In genomic region chr2:113607806-113608205, GRCm38 (mm10) we compare ENCODE assay signal across 16 mouse cellular contexts.
DNase-seq lines count a peak whose midpoint lies in the region; ATAC-seq and TF ChIP-seq lines count a peak whose summit lies in the region.
"Had no signal": no experiment of that assay in that cellular context is flagged by ENCODE, and none has a peak within 500 bp of the region (broad histone marks: within the 10 kb centered on the region; RNA-seq: fewer than 3 reads in every experiment).

No protein-coding gene starts in this region.

- no peak overlapping the region for H3K4me2 ChIP-seq in forebrain, embryonic 11.5 days (ENCODE audit: low read depth, low read length, severe bottlenecking)
- H3K4me2 ChIP-seq in forebrain, postnatal 0 days (ENCODE audit: low read depth), result no peak overlapping the region
- H3K4me2 ChIP-seq in kidney, embryonic 15.5 days, result no peak overlapping the region
- no peak overlapping the region for H3K4me2 ChIP-seq in kidney, embryonic 14.5 days (replicated peaks; ENCODE audit: low read depth, low read length)
- no peak overlapping the region for H3K4me2 ChIP-seq in lung, postnatal 0 days (replicated peaks; ENCODE audit: low read depth, low read length)
- H3K4me2 ChIP-seq: embryonic facial prominence, embryonic 12.5 days; heart, embryonic 15.5 days; hindbrain, embryonic 15.5 days; limb, embryonic 13.5 days had no signal

- ATAC-seq in forebrain, embryonic 11.5 days (replicated peaks; ENCODE audit: low FRiP score), result peak; percentile 33; the same call in 1 of the 2 replicates
- no peak for ATAC-seq in forebrain, postnatal 0 days
- peak; percentile 52; the same call in 1 of the 2 replicates for ATAC-seq in kidney, embryonic 15.5 days (replicated peaks; ENCODE audit: low FRiP score)
- ATAC-seq in kidney, embryonic 14.5 days (ENCODE audit: low FRiP score, low TSS enrichment), result no peak
- ATAC-seq in lung, postnatal 0 days, result no peak
- ATAC-seq: liver, postnatal 0 days; Patski had no signal

- H3K4me3 ChIP-seq in forebrain, embryonic 11.5 days (ENCODE audit: low read depth, low read length), result no peak overlapping the region
- no peak overlapping the region for H3K4me3 ChIP-seq in forebrain, postnatal 0 days (ENCODE audit: low read depth, low read length)
- H3K4me3 ChIP-seq in kidney, embryonic 15.5 days (replicated peaks), result no peak overlapping the region
- H3K4me3 ChIP-seq in kidney, embryonic 14.5 days (ENCODE audit: low read length), result no peak overlapping the region
- no peak overlapping the region for H3K4me3 ChIP-seq in lung, postnatal 0 days (ENCODE audit: low read depth, low read length)
- H3K4me3 ChIP-seq: embryonic facial prominence, embryonic 12.5 days; heart, embryonic 15.5 days; hindbrain, embryonic 15.5 days; limb, embryonic 13.5 days had no signal

- no peaks in the 10 kb centered on the region for H3K27me3 ChIP-seq in forebrain, embryonic 11.5 days (ENCODE audit: control insufficient read depth, insufficient read depth, low read length)
- no peaks in the 10 kb centered on the region for H3K27me3 ChIP-seq in forebrain, postnatal 0 days (ENCODE audit: insufficient read depth, low read length)
- H3K27me3 ChIP-seq in kidney, embryonic 15.5 days, result no peaks in the 10 kb centered on the region
- H3K27me3 ChIP-seq in kidney, embryonic 14.5 days (ENCODE audit: control insufficient read depth, insufficient read depth, low read length), result no peaks in the 10 kb centered on the region
- no peaks in the 10 kb centered on the region for H3K27me3 ChIP-seq in lung, postnatal 0 days (replicated peaks; ENCODE audit: insufficient read depth, low read length)
- H3K27me3 ChIP-seq: embryonic facial prominence, embryonic 12.5 days; heart, embryonic 15.5 days; hindbrain, embryonic 15.5 days; limb, embryonic 13.5 days; Patski had no signal

- H3K4me1 ChIP-seq in forebrain, embryonic 11.5 days (replicated peaks; ENCODE audit: control insufficient read depth, insufficient read depth, low read length), result no peaks in the 10 kb centered on the region
- H3K4me1 ChIP-seq in forebrain, postnatal 0 days (ENCODE audit: insufficient read depth), result no peaks in the 10 kb centered on the region
- 0 out of 2 replicates have a peak, but pooled peaks cover 2% of the 10 kb centered on the region for H3K4me1 ChIP-seq in kidney, embryonic 15.5 days
- no peaks in the 10 kb centered on the region for H3K4me1 ChIP-seq in kidney, embryonic 14.5 days (ENCODE audit: control insufficient read depth, insufficient read depth, low read length)
- no peaks in the 10 kb centered on the region for H3K4me1 ChIP-seq in lung, postnatal 0 days (ENCODE audit: insufficient read depth, low read depth, low read length)
- H3K4me1 ChIP-seq: embryonic facial prominence, embryonic 12.5 days; heart, embryonic 15.5 days; hindbrain, embryonic 15.5 days had no signal

- H3K9me3 ChIP-seq in forebrain, embryonic 11.5 days (ENCODE audit: control insufficient read depth, low read length), result no peaks in the 10 kb centered on the region
- H3K9me3 ChIP-seq in forebrain, postnatal 0 days (ENCODE audit: low read length), result no peaks in the 10 kb centered on the region
- no peaks in the 10 kb centered on the region for H3K9me3 ChIP-seq in kidney, embryonic 15.5 days (replicated peaks)
- no peaks in the 10 kb centered on the region for H3K9me3 ChIP-seq in kidney, embryonic 14.5 days (ENCODE audit: control insufficient read depth, low read length)
- H3K9me3 ChIP-seq in lung, postnatal 0 days (ENCODE audit: low read length), result no peaks in the 10 kb centered on the region
- H3K9me3 ChIP-seq: embryonic facial prominence, embryonic 12.5 days; heart, embryonic 15.5 days; hindbrain, embryonic 15.5 days; limb, embryonic 13.5 days had no signal

- no peak overlapping the region for H3K9ac ChIP-seq in forebrain, embryonic 11.5 days (ENCODE audit: low read length)
- H3K9ac ChIP-seq in forebrain, postnatal 0 days, result no peak overlapping the region
- no peak overlapping the region for H3K9ac ChIP-seq in kidney, embryonic 15.5 days
- no peak overlapping the region for H3K9ac ChIP-seq in kidney, embryonic 14.5 days (ENCODE audit: low read depth, low read length)
- no peak overlapping the region for H3K9ac ChIP-seq in lung, postnatal 0 days (replicated peaks; ENCODE audit: low read depth)
- H3K9ac ChIP-seq: embryonic facial prominence, embryonic 12.5 days; heart, embryonic 15.5 days; hindbrain, embryonic 15.5 days; limb, embryonic 13.5 days; liver, postnatal 0 days had no signal

- TF ChIP-seq CTCF in forebrain, postnatal 0 days (IDR thresholded peaks at IDR 0.05; ENCODE audit: low read depth), result no peak
- TF ChIP-seq CTCF in lung, postnatal 0 days (IDR thresholded peaks at IDR 0.05), result no peak

- DNase-seq in forebrain, embryonic 11.5 days (ENCODE audit: low spot score), result no peak
- no peak for DNase-seq in forebrain, postnatal 0 days
- peak; percentile 29 for DNase-seq in lung, postnatal 0 days (ENCODE audit: low spot score)
- no peak for DNase-seq in lung, postnatal 36 days
- peak; percentile 59 for DNase-seq in retina, embryonic 14.5 days (ENCODE audit: low spot score)
- DNase-seq in embryo, embryonic 9.5 days (ENCODE audit: extremely low spot score), result no peak
- DNase-seq: cerebellum, postnatal 25 days; liver, postnatal 0 days; thymus, postnatal 25 days had no signal

- no peak overlapping the region for H3K27ac ChIP-seq in forebrain, embryonic 11.5 days (ENCODE audit: low read depth, low read length)
- H3K27ac ChIP-seq in forebrain, postnatal 0 days (ENCODE audit: low read depth, low read length), result no peak overlapping the region
- H3K27ac ChIP-seq in kidney, embryonic 15.5 days, result no peak overlapping the region
- H3K27ac ChIP-seq in kidney, embryonic 14.5 days (ENCODE audit: low read depth, low read length), result no peak overlapping the region
- H3K27ac ChIP-seq in lung, postnatal 0 days (ENCODE audit: low read length), result no peak overlapping the region
- H3K27ac ChIP-seq: embryonic facial prominence, embryonic 12.5 days; heart, embryonic 15.5 days; hindbrain, embryonic 15.5 days; limb, embryonic 13.5 days had no signal

- WGBS in forebrain, embryonic 11.5 days, result 84% methylated on average over 1 of the region's 1 CpGs
- 70% methylated on average over 1 of the region's 1 CpGs for WGBS in forebrain, postnatal 0 days
- WGBS in kidney, embryonic 15.5 days, result 60% methylated on average over 1 of the region's 1 CpGs
- 64% methylated on average over 1 of the region's 1 CpGs for WGBS in kidney, embryonic 14.5 days
- WGBS in lung, postnatal 0 days, result 57% methylated on average over 1 of the region's 1 CpGs

- H3K36me3 ChIP-seq in forebrain, embryonic 11.5 days (ENCODE audit: control insufficient read depth, insufficient read depth, low read length), result no peaks in the 10 kb centered on the region
- H3K36me3 ChIP-seq in forebrain, postnatal 0 days (ENCODE audit: insufficient read depth), result no peaks in the 10 kb centered on the region
- no peaks in the 10 kb centered on the region for H3K36me3 ChIP-seq in kidney, embryonic 15.5 days
- no peaks in the 10 kb centered on the region for H3K36me3 ChIP-seq in kidney, embryonic 14.5 days (ENCODE audit: control insufficient read depth, insufficient read depth, low read length)
- H3K36me3 ChIP-seq in lung, postnatal 0 days (ENCODE audit: insufficient read depth, low read length), result no peaks in the 10 kb centered on the region
- H3K36me3 ChIP-seq: embryonic facial prominence, embryonic 12.5 days; heart, embryonic 15.5 days; hindbrain, embryonic 15.5 days; limb, embryonic 13.5 days had no signal

- no peak for TF ChIP-seq EP300 in lung, postnatal 0 days (IDR thresholded peaks at IDR 0.05)

Comparison
In these comparisons a context has a peak if more than half of its experiments do, and no peak if none do; other contexts are left out.
1. ATAC-seq: peak in forebrain, embryonic 11.5 days (single experiment) and kidney, embryonic 15.5 days (single experiment); none in forebrain, postnatal 0 days (single experiment), kidney, embryonic 14.5 days (single experiment) and lung, postnatal 0 days (single experiment).
2. DNase-seq: peak in lung, postnatal 0 days (single experiment) and retina, embryonic 14.5 days (single experiment); none in forebrain, embryonic 11.5 days (single experiment), forebrain, postnatal 0 days (single experiment), lung, postnatal 36 days (single experiment) and embryo, embryonic 9.5 days (single experiment).